Mouse (Mus musculus) thymus, postnatal 10 days (tissue): ENCODE data around the gene Ybx1.
"Not testable (repeated sequence)": the region's sequence is repeated elsewhere in the genome, so short reads cannot be mapped to it uniquely, and the experiment has no call there.

Source experiments
- DNase-seq, 2 experiments: peaks; one replicate each; pipeline ENCODE4 v3.0.0; 2021; ENCODE audit warnings: low spot score in 2 of 2

The Ybx1 gene

DNA sequence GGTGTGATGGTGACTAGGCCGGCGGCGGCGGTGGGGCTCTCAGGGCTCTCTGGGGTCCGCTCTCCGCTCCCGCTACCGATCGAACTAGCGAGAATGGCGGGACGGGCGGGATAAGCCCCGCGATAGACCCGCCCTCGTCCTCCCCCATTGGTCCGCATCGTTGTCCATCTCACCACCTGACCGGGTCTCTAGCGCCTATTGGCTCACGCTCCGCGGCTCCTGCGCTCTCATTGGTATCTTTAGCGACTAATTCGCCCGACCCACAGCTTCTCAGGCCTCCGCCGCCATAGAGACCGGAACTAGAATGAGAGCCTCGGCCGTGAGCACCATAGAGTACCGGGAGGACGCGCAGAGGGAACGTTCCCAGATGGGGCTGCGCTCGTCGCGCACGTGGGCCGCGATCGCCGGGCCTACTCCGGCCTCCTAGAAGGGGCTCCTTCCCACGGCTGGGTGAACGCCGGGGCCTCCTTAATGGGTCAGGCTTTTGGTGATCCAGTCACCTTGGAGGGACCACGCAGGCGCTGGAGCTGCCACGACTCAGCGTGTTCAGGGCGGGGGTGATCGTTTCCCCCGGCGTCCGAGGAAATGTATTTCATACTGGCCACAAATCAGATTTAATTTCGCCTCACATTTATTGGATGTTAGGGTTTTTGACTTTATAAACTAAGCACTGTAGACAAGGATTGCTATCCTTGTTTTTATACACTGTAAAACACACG lies at the start of gene Ybx1:
Gene Ybx1 (minus strand): TSS at position 190 of the 719 bp plus-strand sequence.
- peak; percentile 98 to 99 for DNase-seq

DNA sequence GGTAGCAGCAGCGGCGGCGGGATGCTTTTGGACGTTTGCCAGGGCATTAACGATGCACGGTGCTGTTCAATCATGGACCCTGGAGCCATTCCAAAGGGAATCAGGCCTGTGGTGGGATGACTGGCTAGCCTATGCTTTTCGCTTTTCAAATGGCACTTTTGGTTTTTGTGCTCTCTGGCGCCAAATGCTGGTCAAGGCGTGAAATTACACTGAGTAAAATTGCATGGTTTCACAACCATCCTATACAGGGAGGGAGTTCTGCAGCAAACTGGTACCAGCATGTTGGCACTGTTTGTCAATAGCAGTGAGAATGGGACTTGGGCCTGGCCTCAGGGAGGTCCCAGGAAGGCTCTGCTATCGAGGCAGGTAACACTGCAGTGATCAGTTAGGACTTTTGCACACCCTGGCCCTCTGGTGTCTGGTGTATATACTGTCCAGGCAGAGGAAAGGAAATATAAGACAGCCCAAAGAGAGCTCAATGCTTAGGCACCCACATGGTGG lies 44.5 kb upstream of the Ybx1 start:
- peak in 1 of 2 experiments; percentile 24 for DNase-seq

DNA sequence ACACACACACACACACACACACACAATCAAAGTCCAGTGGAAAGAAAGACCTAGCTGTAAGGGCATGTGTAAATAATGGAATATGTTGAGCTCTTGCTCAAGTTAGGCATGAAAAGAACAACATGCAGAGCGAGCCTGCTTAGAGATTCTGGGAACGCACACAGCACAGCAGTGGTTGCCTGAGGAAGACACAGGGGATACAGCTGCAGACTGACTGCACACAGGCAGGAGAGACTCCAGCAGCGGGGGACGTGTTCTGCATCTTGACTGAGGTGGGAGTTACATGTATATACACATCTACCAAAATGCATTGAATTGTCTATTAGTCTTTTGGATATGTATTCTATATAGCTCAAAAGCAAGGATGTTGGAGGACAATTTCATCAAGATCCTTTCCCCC lies 44.0 kb upstream of the Ybx1 start:
- DNase-seq, result no peak

DNA sequence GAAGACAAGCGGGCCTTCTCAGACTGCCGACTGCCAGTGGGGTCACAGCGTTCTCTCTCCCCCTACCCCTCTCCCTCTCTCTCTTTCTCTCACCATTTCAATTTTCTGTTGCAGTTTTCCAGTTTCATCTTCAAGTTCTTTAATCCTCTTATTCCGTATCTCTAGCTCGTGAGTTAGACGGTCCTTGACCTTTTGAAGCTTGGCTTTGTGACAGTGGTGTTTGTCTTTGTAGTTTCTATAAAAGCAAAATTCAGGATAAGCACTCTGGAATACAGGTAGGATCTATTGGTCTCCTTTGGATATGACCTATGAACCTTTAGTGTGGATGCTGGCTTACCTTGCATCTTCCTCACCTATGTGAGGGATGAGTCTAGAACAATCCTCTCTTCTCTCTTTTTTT lies 39.1 kb upstream of the Ybx1 start:
- no peak for DNase-seq

DNA sequence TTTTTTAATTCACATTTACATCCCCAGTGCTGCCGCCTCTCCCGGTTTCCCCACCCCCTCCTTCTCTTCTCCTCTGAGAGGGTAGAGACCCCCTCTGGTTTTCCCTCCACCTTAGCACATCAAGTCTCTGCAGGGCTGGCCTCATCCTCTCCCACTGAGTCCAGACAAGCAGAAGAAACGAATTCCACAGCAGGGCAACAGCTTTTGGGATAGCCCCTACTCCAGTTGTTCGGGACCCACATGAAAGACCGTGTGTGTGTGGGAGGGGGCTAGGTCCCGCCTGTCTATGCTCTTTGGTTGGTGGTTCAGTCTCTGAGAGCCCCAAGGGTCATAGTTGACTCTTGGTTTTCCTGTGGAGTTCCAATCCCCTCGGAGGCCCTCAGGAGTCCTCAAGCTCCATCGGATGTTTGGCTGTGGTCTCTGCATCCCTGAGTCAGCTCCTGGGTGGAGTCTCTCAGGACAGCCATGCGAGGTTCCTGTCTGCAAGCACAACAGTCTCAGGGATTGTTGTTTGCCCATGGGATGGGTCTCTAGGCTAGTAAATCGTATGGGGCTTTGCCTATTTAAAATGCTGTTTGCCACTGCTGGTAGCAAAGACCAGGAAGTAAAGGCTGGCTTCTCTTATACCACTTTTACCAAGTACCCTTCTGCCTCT lies 26.6 kb upstream of the Ybx1 start:
- DNase-seq, result no peak

DNA sequence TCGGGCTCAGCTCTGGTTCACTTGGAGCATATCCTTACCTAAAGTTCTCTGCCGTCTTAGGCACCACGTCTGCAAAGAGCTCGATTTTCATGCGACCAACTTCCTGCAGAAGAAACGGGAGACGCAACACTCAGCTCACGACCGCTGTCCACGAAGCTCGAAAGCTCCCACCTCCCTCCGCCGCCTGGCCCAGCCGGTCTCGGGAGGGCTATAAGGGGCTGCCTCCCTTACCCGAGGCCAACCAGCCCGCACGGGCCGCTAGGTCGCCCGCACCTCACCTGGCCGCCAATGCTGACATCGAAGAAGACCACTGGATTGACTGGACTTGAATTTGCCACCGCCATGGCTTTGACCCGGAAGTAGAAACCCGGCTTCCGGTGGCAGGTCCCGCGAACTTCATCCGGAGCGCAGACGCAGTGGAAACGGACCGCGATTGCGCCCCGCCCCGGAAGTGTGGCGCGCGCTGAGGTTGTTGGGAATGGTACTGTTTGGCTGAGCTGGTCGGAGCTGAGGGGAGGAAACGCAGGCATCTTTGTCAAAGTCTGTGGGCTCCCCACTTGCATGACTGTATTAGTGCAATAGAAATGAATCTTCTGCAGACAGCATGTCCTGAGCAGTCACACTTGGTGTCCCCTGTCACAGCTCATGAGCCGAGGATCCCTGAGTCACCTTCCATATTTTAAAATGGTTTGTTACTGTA lies 25.9 kb upstream of the Ybx1 start, which contains the start of gene Ppih:
Gene Ppih (minus strand): TSS at position 416 of the 700 bp plus-strand sequence.
- peak; percentile 93 to 96 for DNase-seq

DNA sequence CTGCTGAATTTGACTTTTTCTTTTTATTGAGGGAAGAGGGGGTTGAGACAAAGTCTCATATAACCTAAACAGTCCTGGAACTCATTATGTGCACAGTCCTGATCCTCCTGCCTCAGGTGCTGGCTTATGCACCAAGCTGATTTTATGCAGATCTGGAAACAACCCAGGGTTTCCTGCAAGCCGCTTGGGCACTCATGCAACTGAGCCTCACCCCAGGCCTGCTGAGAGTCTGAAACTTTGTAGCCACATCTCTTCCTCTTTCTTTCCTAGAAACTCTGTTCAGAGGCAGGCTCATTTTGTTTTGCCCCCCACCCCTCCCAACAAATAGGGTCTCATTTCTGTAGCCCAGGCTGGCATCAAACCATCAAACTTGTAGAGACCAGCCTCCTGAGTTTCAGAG lies 19.4 kb upstream of the Ybx1 start:
- DNase-seq, result no peak

DNA sequence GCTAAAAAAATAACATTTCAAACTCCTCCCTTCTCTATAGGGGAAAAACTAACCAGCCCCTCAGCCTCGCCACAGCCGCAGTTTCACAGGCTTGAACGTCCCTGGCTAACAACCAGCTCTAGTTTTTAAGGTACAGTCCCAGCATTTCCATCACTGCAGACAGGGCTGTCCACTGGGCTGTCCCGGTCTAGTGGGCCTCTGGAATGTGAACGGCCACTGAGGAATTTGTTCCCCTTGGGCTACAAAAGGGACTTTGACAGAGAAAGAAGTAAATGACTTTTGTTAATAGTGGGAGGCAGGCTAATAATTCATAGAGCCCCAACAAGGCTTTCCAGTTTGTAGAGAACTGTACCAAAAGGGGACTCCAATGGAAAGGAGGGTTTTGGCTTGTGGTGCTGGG lies 11.0 kb upstream of the Ybx1 start:
- DNase-seq, result no peak

DNA sequence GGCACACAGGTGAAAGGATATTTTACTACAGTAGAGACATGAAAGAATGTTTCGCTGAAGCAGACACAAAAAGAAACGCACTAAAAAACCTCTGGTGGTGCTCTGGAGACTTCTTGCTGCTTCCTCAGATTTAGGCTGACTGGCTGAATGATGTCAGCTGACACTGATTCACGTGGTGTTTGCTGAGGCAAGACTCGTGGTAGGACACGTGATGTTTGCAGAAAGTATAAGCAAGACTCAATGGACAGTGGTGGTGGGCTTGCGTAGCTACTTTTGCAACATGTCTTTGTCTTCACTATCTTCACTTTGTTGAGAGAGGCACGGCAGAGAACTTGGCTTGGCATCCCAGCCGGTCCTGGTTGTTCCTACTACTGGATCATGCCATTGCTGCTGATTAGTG lies 8.9 kb upstream of the Ybx1 start:
- no peak for DNase-seq

DNA sequence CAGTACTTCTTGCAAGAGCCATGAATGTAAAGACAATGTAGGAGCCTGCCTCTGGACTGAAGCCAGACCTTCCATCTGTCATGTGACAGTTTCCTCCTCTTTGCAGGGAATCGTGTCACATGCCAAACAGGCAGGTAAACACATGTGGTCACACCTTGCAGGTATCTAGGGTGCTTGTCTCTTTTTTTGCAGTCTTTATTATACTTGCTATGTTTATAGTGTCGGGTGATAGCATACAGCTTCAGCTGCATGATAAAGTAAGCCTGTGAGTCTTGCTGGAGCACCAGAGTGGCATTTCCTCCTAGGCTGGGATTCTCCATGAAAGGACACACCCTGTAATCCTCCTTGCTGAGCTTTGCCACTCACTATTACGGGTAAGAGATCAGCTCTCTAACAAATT lies 7.4 kb upstream of the Ybx1 start:
- DNase-seq, result no peak

DNA sequence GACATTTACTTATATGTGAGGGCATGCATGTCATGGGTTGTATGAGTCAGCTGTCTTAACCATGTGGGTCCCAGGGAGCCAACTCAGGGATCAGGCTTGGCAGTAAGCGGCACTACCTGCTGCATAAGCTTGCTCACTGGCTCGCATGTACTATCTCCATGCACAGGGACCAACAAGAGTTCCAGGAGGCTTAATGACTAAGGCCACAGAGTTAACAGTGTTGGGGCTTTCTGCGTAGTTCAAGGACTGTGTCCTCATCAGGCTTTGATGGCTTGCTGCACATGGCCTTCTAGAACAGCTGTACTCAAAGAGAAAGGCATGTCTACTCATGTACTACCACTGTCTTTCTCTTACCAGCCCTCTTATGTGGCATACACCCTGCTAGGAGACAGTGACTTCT lies 6.4 kb upstream of the Ybx1 start:
- no peak for DNase-seq

DNA sequence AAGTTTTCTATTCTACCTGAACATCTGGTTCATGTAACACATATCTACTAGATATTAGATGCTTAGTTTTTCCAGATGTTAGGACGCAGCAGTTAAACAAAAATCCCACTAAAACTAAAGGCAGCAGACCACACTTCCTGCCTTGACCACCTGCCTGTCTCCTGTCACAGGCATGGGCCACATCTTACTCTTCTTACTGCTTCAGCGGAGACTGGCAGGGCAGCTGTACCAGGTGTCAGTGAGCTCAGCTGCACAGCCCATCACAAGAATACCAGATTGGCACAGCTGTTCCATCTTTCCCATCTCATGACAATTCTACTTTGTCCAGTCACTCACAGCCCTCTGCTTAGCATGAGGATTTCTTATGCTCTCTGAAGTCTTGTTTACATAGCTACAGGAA lies 3.0 kb upstream of the Ybx1 start:
- no peak for DNase-seq

DNA sequence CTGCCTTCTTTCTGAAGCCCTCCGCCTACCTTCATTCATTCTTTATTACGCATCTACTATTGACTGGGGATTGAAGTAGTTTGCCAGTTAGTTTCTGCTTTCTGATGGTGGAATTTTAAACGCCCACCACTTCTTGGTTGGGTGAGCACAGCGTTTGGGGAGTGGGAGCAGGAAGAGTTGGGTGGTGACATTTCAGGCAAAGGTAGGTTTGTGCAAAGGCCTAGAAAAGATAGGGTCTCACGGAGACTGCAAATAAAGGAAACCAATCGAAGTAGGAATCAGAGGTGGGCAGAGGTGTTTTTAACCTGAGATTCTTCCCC lies 690 bp upstream of the Ybx1 start:
- no peak for DNase-seq

DNA sequence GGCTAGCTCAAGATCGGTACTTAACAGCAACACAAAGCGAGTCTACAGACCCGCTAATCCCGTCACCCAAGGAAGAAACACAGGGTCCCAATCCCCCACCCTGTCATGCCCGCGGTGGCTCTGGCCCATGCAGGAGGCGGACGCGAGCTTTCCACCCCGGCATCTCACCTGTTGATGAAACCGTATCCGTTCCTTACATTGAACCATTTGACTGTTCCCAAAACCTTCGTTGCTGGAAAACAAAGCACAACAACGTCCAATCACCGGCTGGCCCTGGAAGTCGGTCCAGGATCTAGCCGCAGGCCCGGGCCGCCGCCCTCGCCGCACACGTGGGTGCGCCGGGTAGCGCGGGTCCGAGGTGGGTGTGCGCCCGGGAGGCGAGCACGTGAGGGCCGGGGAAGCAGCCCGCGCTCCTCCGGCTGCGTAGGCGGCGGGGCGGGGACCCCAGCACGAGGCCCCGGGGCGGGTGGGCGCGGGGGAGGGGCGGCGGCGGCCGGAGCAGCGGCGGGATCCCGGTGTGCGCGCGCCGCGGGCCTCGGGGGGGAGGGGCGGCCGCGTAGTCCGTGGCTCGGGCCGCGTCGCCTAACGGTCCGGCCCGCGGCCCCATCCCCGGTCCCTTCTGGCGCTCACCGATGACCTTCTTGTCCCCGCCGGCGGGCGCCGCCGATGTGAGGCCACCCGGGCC lies 688 bp downstream of the Ybx1 start:
- peak; percentile 20 for DNase-seq

DNA sequence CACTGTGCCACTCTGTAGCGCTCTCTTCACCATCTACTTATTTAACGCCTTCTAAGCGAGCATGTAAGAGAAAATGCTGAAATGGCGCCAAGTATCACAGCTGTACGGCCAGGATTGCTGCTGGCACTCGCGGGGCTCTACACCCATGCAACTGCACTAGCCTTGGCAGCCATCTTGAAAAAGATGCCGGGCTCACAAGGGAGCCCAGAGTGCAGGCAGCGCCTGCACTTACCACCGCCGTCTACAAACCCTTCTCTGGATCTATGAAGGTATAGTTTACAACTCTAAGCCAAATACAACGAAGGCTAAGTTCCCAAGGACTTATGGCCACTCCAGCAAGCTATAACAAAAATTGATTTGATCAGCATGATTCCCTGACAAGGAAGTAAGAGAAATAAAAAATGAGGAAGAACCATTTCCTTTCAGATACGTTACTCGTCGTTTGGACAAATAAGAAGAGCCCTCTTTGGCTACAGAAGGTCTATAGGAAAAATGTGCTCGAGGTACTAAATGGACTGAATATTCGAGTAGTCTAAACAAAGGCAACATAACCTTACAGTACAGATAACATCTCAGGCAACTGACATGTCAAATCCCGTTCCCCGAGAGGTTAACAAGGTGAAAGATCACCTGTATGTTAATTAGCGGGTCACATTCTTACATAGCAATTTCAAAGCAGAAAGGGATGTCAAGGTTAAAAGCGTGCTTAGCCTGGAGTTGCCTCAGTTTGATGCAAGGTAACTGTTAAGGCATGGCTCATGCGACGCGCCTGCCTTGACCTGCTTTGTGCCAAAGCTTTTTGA lies 1.4 kb downstream of the Ybx1 start:
- peak; percentile 10 to 40 for DNase-seq

DNA sequence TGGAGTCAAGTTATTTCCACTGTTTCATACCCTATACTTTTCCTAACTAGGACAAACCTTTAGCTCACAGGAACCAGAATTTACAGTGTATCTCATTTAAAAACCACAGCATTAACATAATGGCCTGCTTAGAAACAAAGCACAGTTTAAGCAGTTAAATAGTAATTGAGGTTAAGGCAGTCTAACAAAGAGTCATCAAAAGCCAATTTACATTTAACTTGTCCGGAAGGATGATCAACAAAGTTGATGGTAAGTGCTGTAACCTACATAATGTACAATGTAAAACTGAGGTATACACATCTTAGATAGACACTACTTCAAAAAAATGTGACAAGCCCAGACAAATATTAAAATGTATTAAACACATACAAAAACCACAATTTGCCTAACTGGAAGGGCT lies 2.5 kb downstream of the Ybx1 start:
- no peak for DNase-seq

DNA sequence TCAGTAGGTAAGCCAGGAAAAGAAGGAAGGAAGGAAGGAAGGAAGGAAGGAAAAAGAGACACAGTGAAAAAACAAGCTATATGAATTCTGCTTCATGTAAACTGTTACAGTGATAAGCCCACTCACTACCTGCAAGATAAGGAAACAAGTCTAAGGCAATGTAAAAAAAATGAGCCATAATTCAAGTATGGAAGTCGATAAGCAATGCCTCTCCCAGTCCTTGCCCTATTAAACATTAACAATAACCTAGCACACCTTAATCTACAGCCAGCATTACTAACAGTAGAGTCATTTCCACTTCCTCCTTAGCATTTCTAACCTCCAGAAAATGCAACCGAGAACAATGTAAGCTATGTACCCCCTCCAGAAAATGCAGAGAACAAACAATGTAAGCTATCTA lies 9.1 kb downstream of the Ybx1 start:
- no peak for DNase-seq

DNA sequence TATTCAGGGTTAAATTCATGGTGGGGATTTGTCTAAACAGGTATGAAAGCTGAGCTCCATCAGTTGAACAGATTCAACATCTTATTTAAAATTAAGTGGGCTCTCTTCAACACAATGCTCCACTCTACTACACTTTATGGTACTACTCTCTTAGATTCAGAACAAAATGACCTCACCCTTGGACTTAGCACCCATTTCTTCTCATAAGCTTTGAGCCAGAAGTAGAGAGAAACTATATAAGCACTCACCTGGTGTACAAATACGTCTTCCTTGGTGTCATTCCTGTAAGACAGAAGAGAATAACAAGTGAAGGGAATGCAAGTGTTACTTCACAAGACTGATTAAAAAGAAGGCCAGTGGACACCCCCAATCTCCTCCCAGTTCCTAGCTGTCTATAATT lies 9.5 kb downstream of the Ybx1 start:
- no peak for DNase-seq

DNA sequence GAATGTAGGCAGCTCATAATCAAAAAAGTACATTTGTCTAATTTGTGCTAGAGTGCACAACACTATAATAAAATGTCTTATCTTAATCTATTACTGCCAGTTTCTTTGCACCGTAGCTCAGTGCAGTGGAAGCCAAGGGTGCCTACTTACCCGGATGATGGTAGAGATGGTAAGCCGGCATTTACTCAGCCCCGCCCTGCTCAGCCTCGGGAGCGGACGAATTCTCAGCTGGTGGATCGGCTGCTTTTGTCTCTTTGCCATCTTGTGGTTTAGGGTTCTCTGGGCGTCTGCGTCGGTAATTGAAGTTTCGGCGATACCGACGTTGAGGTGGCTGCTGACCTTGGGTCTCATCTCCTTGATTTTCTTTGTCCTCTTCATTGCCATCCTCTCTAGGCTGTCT lies 15.6 kb downstream of the Ybx1 start:
- DNase-seq, result not testable (repeated sequence)

DNA sequence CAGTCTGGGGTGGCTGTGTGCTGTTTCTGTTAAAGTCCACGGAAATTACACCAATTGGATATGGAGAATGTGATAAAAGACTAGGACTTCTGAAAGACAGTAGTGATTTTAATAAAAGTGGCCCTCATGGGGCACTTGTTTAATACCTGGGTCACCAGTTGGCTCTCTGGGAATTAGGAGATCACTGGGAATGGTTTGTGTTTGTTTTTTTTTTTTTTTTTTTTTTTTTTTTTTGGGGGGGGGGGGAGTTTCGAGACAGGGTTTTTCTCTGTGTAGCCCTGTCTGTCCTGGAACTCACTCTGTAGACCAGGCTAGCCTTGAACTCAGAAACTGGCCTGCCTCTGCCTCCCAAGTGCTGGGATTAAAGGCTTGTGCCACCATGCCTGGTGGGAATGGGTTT lies 18.7 kb downstream of the Ybx1 start:
- DNase-seq, result no peak

DNA sequence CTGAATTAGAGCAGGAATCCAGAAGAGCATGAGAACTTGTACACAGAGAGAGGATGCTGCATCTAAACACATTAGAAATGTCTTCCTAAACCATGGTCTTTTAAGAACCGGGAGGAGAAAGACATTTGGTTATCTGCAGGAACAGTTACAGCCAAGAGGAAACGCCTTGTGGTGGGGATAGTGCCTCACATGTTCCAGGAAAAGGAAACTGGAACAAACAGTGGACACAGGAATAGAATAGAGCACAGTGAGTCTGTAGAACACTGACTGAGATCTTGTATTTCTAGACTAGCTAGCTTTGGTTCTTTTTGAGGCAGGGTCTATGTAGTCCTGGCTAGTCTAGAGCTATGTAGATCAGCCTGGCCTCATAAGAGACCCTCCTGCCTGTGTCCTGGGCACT lies 19.2 kb downstream of the Ybx1 start:
- no peak for DNase-seq

DNA sequence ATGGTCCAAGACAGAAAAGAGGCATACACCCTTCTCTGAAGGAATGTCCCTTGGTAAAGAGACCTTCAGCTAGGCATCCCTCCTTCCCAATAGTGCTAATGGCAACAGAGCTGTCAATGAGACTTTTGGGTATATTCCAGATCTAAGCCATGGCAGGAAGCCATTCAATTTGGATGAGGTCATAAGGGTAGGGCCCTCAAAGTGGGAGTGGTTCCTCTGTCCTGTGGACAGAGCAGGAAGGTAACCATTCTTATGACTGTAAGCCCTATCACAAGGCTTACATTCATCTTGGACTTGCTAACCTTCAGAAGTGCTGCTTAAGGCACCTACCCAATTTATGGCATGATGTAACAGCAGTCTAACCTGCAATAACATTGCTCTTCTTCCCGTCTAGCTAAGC lies 19.8 kb downstream of the Ybx1 start:
- no peak for DNase-seq
